Mouse (Mus musculus) layer of hippocampus, adult 9-11 months (tissue): ENCODE results near the gene Nab2.

Source experiments
- DNase-seq: peaks from one replicate; pipeline ENCODE4 v3.0.0; 2022

Gene Nab2

DNA sequence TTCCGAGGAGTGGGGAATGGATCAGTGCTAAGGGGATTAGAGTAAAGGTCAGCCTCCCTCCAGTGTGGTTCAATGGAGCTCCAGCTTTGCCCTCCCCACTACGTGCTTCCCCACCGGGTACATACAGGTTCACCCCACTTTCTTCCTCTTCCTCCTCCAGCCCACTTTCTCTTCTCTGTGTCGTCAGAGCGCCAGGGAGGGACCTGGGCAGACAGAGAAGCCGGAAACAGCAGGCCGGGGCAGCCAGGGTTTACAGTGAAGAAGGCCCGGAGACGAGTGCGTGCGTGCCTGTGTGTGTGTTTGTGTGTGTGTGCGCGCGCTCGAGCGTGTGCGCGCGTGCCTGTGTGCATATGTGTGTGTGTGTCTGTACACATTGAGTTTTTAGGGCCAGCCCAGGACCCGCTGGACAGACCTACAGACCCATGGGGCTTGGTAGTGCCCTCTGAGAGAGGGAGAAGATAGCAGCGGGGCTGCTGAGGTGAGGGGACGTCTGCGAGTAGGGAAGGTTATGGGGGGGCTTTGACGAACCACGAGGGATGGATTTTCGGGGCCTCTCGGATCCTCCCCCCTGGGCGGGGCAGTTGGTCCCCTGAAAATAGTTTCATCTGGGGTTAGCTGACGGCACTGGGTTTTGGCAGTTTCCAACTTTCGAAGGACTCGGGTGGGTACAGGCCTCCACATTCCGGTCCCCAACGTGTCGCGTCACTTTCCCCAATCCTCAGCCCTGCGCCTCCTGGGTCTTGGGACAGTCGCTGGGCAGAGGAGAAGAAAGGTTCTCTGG, 25.4 kb downstream of the Nab2 start, which contains the start of gene Stat6:
TSS of gene Stat6 (plus strand) at position 215 of the 781 bp plus-strand sequence.
- peak; percentile 79 for DNase-seq

DNA sequence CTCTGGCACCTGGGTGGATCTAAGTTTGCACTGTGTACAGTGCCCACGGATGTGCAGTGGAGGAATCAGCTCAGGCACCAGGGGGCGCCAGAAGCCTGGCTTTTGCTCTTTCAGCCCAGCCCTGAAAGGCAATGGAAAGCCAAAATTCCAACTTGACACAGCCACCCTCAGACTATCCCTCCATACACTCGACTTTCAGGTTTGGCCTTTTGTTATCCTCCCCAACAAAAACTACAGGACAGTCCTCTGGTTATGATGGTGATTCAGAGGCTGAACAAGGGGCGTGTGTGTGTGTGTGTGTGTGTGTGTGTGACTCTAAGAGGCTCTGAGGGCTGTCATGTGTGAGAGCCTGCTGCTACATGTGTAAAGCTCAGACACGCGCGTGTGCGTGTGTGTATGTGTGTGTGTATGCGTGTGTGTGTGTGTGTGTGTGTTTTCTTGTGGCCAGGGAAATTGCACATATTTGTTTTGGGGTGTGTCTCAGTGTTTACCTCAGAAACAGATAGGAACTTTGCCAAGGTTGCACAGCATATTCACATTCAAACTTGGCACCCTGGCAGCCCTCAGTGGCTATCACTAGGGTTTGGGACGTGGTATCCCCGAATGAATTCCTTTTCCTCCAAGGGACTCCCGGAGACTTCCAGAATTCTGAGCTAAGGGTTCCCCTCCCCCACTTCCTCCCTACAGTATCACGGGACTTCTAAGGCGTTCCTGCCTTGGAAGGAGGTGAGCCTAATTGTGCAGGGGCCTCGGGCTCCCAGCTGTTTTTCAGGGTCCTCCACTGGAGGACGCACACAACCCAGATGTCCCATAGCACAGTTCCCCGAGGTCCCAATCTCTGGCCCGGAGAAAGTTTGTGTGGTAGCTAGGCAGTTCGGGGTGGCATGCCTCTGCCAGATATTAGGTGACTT, 26.3 kb downstream of the Nab2 start:
- peak; percentile 78 for DNase-seq

- DNase-seq = no peak
These were observed 27.9 kb downstream of the Nab2 start for GRCm38 (mm10) chr10:127640421-127640820.

GRCm38 (mm10) chr10:127632668-127633271, 35.6 kb downstream of the Nab2 start:
- no peak for DNase-seq

GRCm38 (mm10) chr10:127631261-127632214, 36.8 kb downstream of the Nab2 start:
- DNase-seq = peak; percentile 74

DNA sequence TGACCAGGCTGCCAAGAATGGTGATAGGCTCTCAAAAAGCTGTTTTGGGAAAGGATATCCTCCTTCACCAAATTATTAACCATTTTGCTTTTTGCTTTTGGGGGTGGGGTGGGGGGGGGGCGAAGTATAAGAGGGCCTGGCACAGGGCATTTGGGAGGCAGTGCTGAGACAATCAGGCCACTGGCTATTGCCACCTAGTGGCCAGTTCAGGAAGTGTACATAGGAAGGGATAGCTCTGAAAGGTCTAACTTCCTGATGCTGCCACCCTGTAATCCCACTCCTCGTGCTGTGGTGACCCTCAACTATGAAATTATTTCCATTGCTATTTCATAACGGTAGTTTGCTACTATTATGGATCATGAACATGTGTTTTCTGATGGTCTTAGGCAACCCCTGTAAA, 41.9 kb downstream of the Nab2 start:
- DNase-seq = no peak

DNA sequence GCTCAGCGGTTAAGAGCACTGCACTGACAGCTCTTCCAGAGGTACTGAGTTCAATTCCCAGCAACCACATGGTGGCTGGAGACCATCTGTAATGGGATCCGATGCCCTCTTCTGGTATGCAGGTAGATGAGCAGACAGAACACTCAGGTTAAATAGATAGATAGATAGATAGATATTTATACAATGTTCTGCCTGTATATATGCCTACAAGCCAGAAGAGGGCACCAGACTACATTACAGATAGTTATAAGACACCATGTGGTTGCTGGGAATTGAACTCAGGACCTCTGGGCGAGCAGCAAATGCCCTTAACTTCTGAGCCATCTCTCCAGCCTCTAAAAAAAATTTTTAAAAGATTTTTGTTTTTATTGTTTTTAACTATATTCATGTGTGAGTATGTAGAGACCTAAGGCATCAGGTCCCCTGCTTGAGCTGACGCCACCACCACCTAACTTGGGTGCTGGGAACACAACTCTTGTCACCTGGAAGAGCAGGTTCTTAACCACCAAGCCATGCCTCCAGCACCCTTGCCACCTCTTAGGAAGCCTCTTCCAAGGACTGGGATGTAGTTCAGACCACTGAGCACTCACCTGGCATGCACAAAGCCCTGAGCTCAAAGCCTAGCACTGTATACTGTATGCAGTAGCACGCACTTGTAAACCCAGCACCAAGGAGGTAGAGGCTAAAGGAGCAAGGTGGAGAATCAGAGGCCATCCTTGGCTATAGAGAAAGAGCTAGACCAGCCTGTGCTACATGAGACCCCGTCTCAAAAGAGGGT, 44.7 kb downstream of the Nab2 start:
- DNase-seq = no peak

- DNase-seq = no peak
These were observed 45.7 kb downstream of the Nab2 start for GRCm38 (mm10) chr10:127622661-127623060.

DNA sequence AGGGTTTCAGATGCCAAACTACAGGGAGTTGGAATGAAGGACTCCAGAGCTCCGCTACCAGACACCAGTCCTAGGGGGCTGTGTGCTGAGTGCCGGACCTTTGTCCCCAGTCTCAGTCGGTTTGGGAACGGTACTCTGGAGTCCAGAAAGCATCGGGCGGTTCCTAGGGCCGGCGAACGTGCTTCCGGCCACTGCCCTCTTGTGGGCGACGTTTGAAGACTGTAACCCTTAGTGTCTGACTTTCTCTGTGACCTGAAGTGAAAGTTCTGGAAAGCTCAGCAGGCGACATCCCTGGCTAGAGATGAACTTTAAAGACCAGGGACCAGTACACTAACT, 46.3 kb downstream of the Nab2 start:
- peak; percentile 56 for DNase-seq

- DNase-seq = peak; percentile 92
These were observed 46.9 kb downstream of the Nab2 start for GRCm38 (mm10) chr10:127621191-127622056.

- peak; percentile 57 for DNase-seq
These were observed 47.8 kb downstream of the Nab2 start, which contains the start of gene Lrp1 for GRCm38 (mm10) chr10:127620406-127621190. TSS of gene Lrp1 (minus strand) at chr10:127621148.

DNA sequence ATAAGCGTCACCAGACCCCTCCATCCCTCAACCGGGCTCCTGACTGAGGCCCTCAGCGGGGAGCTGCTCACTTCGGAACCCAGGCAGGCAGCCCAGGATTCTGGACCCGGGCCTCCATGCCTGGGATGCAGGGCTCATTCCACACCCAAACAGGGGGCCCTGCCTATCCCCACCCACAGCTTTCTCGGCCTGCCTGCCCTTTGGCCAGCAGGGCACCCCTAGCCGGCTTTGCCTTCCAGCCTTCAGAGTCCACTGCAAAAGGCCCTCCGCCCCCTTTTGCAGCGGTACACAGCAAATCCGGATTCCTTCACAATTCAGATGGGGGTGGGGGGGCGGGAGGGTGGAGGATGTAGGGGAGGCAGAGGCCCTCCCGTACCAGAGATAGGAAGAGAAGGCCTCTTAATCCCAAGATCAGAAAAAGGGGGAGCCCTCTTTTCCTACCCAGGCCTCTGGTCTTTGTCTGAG, 48.4 kb downstream of the Nab2 start:
- no peak for DNase-seq

DNA sequence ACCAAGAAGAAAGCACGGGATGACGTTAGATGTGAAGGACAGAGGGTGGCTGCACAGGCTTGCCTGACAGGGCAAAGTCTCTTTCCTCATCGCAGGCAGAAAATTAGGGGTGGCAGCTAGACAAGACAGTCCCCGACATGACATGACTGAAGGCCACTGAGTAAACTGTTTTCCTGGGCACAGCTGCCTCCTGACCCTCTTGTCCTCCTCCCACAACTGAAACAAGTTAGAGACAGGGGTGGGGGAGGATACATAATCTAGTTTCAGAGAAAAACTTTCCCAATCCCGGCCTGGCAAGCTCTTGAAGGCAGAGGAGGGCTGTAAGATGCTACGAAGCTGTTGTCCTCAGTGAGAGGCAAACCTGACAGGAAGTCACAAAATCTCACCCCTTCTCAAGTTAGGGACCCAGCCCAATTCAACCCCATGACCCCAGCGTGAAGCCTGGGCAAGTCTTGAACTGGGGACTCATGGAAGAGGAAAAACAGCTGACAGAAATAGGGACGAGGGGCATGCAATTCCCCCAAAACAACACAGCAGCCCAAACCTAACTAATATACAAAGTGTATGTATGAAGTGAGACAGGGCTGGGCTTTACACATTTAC, 49.1 kb downstream of the Nab2 start:
- DNase-seq = no peak

DNA sequence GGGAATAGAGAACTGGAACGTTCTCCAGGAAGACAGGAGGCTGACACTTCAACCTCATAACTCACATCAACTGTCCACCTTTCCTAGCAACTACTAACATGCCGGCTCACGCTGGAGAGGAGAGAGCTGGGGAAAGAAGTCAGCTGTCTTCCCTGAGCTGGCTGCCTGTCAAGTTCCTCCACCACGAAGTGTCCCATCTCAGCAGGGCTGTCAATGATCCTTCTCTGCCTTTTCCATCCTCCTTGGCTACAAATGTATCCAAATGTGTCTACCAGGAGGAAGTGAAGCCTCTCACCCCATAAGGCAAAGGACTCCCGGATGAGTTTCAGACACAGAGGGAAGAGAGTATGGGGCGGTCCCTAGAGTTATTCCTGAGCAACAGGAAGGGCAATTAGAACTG, 50.2 kb downstream of the Nab2 start:
- DNase-seq = no peak

- no peak for DNase-seq
These were observed 51.1 kb downstream of the Nab2 start for GRCm38 (mm10) chr10:127617294-127617693.

GRCm38 (mm10) chr10:127616261-127616679, 52.1 kb downstream of the Nab2 start:
- DNase-seq = no peak

- DNase-seq = peak; percentile 53
These were observed 52.8 kb downstream of the Nab2 start for GRCm38 (mm10) chr10:127615591-127615990.

DNA sequence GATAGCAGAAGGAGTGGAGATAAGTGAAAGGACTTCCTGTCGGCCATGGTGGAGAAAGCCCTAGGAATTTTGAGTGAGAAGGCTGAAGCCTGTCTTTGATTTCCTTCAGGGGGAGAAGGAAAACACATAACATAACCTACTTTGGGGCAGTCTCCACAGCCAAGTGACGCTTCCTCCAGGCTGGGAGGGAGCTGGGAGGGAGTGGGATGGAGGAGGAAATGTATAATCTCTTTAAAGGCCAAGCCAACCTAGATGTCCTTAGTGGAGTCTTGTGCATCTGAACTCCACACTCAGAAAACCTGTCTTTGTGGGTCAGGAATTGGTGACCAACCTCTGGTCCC, 53.4 kb downstream of the Nab2 start:
- no peak for DNase-seq
